Mouse (Mus musculus) kidney, adult 2 months (tissue): Measurements from ENCODE around the gene Timm44. TPM values are rescaled to one million over a fixed set of nuclear protein-coding genes. Genes with fewer than 3 reads are reported as not detected.

Experiments used
- DNase-seq: peaks from one replicate; pipeline ENCODE4 v3.0.0; 2021
- H3K27ac ChIP-seq: fragments of 200-500 bp; 2 replicates; pipeline ENCODE4 v1.5.1; 2012; ENCODE audit warnings: low read depth, low read length, control low read depth, inconsistent platforms; ENCODE audit not compliant: insufficient read depth
- H3K27me3 ChIP-seq: fragments of 200-500 bp; replicated peaks from 2 replicates; pipeline ENCODE4 v1.6.1; 2012; ENCODE audit warnings: mild to moderate bottlenecking, moderate library complexity, low read length, inconsistent platforms; ENCODE audit not compliant: control insufficient read depth, insufficient read depth
- H3K36me3 ChIP-seq: fragments of 200-500 bp; 2 replicates; pipeline ENCODE4 v1.6.1; 2012; ENCODE audit warnings: mild to moderate bottlenecking, moderate library complexity, low read length, inconsistent platforms; ENCODE audit not compliant: control insufficient read depth, insufficient read depth
- H3K4me1 ChIP-seq: fragments of 200-500 bp; 2 replicates; pipeline ENCODE4 v1.6.1; 2011; ENCODE audit warnings: low read length; ENCODE audit not compliant: control insufficient read depth, insufficient read depth
- H3K4me3 ChIP-seq: fragments of 200-500 bp; 2 replicates; pipeline ENCODE4 v1.5.1; 2011; ENCODE audit warnings: mild to moderate bottlenecking, low read depth, low read length, control low read depth; ENCODE audit not compliant: insufficient read depth
- CTCF ChIP-seq: fragments of 200-500 bp; conservative IDR thresholded peaks from 2 replicates; pipeline ENCODE4 v1.5.1; 2011; ENCODE audit warnings: low read depth, mild to moderate bottlenecking, control low read depth, low read length, moderate library complexity, mixed read lengths; ENCODE audit not compliant: insufficient read depth, insufficient read length
- POLR2A ChIP-seq: fragments of 200-500 bp; IDR thresholded peaks from one replicate; pipeline ENCODE4 v1.6.1; 2011; ENCODE audit warnings: low read depth, low read length, control low read depth
- WGBS: fragments of 180-500 bp; shearing (Covaris S2); methylation state at CpG from one replicate; pipeline ENCODE4 v1.1.7; 2018; 5-methylcytosine and 5-hydroxymethylcytosine counted together
- polyA plus RNA-seq: library from polyadenylated mRNA; depleted of rRNA; stranded (reverse); fragments of >200 nt; gene quantifications from 2 replicates; pipeline ENCODE4 v1.2.3, GENCODE M21; 2012

Timm44 gene
- polyA plus RNA-seq, 1 experiment = 88.1 TPM

- Histone ChIP-seq H3K4me3 (no peak overlapping the region), H3K36me3 (no peaks in the 10 kb centered on the region), H3K27ac (no peak overlapping the region), H3K27me3 (no peaks in the 10 kb centered on the region; the same call in 1 of the 2 replicates), H3K4me1 (0 out of 2 replicates have a peak, but pooled peaks cover 2% of the 10 kb centered on the region)
- DNase-seq = no peak
- no peak for TF ChIP-seq CTCF
- whole genome bisulfite sequencing = 80% methylated on average over 5 of the region's 5 CpGs
Observed at GRCm38 (mm10) chr8:4229784-4230183, 45.9 kb downstream of the Timm44 start.

DNA sequence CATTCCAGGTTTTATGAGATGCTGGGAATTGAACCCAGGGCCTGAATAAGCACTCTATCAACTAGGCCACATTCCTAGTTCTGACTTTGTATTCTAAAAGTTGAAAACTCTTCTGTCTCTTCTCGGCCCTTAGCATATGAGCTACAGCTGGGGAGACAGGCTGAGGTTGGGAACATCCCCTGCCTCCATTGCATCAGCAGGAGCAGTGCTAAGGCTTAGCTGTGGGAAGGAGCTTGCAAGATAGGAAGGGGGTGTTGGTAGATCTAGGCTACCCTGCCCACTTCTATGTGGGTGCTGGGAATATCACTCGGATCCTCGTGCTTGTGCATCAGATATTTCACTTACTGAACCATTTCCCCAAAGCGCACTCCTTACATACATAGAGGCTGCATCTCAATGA, 47.8 kb downstream of the Timm44 start:
- Histone ChIP-seq H3K36me3 (no peaks in the 10 kb centered on the region), H3K27me3 (no peaks in the 10 kb centered on the region; the same call in 1 of the 2 replicates), H3K27ac (no peak overlapping the region), H3K4me3 (no peak overlapping the region), H3K4me1 (0 out of 2 replicates have a peak, but pooled peaks cover 2% of the 10 kb centered on the region)
- DNase-seq = no peak
- TF ChIP-seq CTCF (no peak), POLR2A (no peak)
- 92% methylated on average over 4 of the region's 4 CpGs for WGBS

DNA sequence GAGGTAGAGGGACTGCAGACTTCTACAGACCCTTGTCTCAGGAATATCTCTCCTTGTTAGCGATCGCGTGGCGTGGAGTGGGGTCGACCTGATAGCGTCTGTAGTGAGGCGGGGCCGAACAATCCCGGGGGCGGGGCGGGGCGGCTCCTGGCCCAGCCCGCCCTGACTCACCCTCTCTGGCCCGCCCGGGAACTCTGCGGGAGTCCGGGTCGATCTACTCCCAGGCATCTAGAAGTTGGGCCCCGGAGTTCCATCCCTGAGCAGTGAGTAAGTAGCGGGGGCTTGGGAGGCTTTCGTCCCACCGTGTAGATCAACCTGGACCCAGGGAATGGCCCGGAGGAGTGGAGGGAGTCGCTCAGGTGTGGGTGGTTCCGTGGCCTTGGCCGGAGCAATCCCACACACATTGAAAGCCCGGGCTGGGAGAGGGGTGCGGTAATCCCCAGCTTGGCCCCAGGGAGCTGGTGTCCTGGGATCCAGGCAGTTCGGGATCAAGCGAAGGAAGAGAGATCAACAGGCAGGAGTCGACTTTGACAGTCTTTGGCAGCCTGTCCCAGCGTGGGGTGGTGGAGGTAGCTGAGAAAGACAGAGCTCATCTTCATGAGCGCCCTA, 48.9 kb downstream of the Timm44 start, which contains the start of gene Lrrc8e:
Gene Lrrc8e (plus strand): TSS at position 89 of the 609 bp plus-strand sequence.
- Histone ChIP-seq H3K36me3 (no peaks in the 10 kb centered on the region), H3K27ac (no peak within 1 kb of the TSS), H3K27me3 (no peaks in the 10 kb centered on the region; the same call in 1 of the 2 replicates), H3K4me1 (0 out of 2 replicates have a peak, but pooled peaks cover 2% of the 10 kb centered on the region), H3K4me3 (peak within 1 kb of the TSS; percentile 46)
- DNase-seq = peak; percentile 16
- WGBS = 10% methylated on average over 32 of the region's 33 CpGs
- no peak for TF ChIP-seq CTCF
- TF ChIP-seq POLR2A = no peak

- H3K4me1 ChIP-seq = 0 out of 2 replicates have a peak, but pooled peaks cover 2% of the 10 kb centered on the region
- H3K36me3 ChIP-seq = no peaks in the 10 kb centered on the region
- WGBS = 37% methylated on average over 4 of the region's 4 CpGs
- no peak overlapping the region for H3K4me3 ChIP-seq
- DNase-seq = no peak
- no peaks in the 10 kb centered on the region; the same call in 1 of the 2 replicates for H3K27me3 ChIP-seq
- TF ChIP-seq POLR2A (no peak), CTCF (no peak)
- H3K27ac ChIP-seq = no peak overlapping the region
Observed at GRCm38 (mm10) chr8:4226323-4226722, 49.4 kb downstream of the Timm44 start.

DNA sequence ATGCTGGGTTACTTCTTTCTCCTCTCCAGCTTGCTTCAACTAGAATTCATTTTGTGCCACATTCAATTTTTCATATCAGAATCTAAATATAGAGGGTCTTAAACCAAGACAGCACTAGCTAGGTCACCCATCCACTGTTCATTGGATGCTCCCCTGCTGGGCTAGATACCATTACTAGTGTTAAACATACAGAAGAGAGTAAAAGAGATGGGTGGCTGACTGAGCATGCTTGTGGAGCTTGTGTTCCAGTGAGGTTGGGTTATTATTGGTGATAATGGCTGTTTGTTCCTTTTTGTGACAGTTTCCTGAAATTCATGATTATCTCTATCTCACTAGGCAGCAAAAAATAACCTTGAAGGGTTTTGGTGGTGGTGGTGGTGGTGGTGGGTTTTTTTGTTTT, 53.7 kb downstream of the Timm44 start:
- Histone ChIP-seq H3K27me3 (no peaks in the 10 kb centered on the region; the same call in none of the 2 replicates), H3K4me1 (0 out of 2 replicates have a peak, but pooled peaks cover 2% of the 10 kb centered on the region), H3K27ac (no peak overlapping the region), H3K4me3 (no peak overlapping the region), H3K36me3 (no peaks in the 10 kb centered on the region)
- DNase-seq = no peak
- TF ChIP-seq CTCF (no peak), POLR2A (no peak)

DNA sequence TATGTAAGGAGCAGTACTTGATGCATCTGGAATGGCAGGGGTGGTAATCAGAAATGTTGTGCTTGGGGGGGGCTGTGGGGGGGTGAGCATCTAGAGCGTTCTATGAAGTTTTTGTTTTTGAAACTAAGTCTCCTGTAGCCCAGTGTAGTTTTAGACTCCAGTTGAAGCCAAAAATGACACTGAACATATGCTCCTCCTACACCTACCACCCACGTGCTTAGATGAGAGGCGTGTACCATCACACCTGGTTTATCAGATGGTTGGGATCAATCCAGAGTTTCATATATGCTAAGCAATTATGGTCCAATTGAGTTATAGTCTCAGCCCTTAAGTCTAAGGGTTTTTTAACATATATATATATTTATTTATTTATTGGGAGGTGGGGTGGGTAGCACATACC, 56.1 kb downstream of the Timm44 start:
- H3K4me3 ChIP-seq = no peak overlapping the region
- TF ChIP-seq CTCF (no peak), POLR2A (no peak)
- H3K27ac ChIP-seq = no peak overlapping the region
- H3K4me1 ChIP-seq = peaks cover under 1% of the 10 kb centered on the region; the same call in 1 of the 2 replicates
- no peak for DNase-seq
- peaks cover 4% of the 10 kb centered on the region for H3K27me3 ChIP-seq
- 84% methylated on average over 3 of the region's 3 CpGs for WGBS
- H3K36me3 ChIP-seq = no peaks in the 10 kb centered on the region

DNA sequence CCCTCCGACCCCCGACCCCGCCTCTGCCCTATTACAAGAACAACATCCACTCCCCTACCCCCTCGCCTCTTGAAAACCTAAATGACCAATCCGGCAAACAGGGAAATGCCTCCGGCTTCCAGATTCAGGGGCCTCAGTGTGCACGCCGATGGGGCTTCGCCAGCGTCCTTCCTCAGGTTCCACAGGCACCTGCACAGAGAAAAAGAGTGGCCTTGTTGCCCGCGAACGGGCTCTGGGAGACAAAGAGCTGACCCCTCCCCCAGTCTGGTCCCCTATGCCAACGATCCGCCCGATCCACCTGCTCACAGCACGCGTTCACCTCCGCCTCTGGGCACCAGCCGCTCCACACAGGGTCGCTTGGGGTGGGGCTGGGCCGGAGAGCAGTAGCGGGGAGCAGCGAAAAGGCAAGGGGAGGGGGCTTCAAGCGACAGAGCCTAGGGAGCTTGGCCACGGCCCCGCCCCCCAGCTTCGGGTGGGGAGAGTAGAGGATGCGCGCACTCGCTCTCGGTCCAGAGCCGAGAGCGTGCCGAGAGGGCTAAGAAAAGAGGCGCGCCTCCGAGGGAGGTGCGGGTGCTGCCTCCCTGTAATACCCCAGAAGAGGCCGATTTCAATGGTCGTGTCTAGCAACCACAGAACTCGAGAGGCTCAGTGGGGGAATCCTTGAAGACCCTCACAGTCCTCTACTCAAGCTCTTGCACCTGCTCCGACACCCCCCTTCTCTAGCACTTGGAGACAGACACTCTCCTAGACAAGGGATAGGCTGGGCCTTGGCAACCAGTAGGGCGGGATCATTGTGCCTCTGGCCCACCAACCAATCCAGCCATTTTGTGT, 58.7 kb downstream of the Timm44 start, which contains the start of gene Prr36:
Gene Prr36 (minus strand): TSS at position 669 of the 831 bp plus-strand sequence.
- H3K4me3 ChIP-seq = peak within 1 kb of the TSS; percentile 32; the same call in 1 of the 2 replicates
- H3K27ac ChIP-seq = no peak within 1 kb of the TSS
- TF ChIP-seq CTCF = no peak
- TF ChIP-seq POLR2A = no peak
- no peak for DNase-seq
- H3K27me3 ChIP-seq = peaks cover 4% of the 10 kb centered on the region
- no peaks in the 10 kb centered on the region for H3K36me3 ChIP-seq
- WGBS = 4% methylated on average over 44 of the region's 44 CpGs
- peaks cover 4% of the 10 kb centered on the region; the same call in 1 of the 2 replicates for H3K4me1 ChIP-seq
